Mouse (Mus musculus) 416B (cell line): ENCODE results near the gene Cgrrf1.

ENCODE experiments used
- DNase-seq: peaks from one replicate; pipeline ENCODE4 v3.0.0; 2011; ENCODE audit warnings: low read depth

Gene Cgrrf1

DNA sequence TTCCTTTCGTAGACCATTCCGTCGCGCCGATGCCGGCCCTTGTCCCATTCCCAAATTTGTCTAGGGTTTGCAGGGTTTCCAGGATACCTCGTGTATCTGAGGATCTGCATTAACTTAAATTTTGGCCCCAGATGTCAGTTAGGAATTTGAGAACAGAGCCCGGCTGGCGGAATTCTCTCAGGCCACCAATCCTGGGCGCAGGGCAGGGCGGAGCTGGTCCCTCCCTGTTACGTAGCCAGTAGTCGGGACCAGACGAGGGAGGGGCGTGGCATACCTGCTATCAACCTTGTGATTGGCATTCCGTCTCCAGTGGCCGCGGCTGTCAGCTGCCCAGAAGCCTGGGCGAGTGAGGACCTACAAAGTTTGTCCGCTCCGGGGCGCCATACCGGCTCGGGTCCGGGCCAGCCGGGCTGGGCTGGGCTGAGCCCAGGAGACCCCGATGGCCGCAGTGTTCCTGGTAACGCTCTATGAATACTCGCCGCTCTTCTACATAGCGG, at the start of gene Cgrrf1:
Gene Cgrrf1 (plus strand): TSS at position 289 of the 497 bp plus-strand sequence.
- DNase-seq, result peak; percentile 97

DNA sequence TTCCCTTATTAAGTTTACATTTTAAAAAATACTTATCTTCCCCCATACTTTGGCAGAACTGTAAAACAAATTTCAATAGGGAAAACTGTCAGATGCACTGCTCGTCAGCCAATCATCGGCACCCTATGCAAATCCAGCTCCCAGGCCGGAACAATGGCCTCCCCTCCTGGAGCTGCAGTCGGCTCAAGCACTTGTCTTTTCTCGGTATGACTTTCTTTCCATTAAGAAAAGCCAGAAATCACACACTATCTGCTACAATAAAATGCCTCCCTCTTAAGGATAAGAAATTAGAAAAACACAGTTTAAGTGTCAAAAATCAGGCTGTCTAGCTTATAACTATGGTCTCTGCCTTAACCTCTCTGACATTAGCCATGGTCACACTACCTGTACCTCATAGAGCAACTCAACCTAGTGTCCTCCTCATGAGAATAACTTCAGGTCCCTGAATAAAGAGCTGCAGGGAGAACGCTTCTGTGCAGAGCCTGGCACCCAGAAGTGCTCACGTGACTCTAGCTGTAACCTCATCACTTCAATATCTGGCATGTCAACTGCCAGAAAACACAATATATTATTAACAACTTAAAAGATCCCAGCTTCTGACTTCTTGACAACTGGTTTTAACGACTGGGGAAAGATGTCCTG, 49.6 kb upstream of the Cgrrf1 start:
- DNase-seq, result no peak

DNA sequence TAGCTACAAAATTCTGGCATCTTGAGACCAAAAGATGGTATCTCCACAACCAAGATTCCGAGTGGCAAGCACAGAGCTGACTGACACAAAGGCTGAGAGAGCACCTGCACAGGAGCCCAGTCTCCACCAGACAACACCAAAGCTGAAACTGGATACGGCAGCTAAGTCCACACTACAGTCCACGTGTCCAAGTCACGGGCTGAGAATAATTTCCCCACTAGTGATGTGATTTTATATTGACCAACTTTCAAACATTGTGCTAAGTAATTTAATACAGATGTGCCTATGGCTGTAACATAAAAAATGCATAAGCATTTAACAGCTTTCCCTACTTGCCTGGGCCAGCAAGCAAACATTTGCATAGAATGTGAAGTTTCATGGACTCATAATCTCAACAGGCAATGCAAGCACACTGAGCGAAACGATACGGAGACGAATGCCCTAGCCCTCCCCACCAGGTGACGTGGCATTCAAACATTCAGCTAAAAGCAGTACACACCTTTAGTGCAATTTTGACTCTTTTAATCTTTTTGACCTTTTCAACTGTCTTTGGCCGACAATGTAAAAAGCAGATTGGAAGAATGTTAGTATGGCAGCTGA, 48.5 kb upstream of the Cgrrf1 start:
- no peak for DNase-seq

DNA sequence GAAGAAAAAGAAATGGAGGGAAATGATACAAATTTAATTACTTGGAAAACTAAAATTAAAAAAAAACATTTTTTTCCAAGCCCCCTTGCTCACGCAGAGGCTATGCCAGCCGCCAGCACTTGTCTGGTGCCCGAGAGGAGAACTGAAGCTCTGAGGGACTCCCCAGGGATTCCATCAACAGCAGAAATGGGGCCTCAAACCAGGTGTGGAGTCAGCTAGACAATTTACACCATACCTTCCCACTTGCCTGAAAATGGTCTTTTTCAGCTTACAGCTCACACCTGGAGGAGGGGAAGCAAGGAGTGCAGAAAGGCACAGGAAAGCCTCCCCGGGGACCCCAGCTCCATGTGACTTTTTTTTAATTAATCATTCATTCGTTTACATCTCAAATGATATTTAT, 46.7 kb upstream of the Cgrrf1 start:
- DNase-seq, result no peak

DNA sequence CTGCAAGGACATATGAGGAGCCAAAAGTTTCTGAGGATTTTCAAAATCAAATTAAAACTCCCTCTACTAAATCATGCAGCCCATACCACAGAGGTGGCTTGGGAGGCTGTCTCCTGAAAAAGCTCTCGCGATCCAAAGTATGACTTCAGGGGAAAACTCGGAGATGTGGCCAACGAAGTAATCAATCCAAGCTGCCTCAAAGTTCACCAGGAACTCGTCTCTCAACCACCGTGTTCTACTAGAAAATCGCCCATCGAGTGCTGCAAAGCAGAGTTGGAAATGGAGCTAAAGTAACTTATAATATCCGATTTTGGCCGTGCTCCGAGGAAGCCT, 44.5 kb upstream of the Cgrrf1 start:
- DNase-seq, result peak; percentile 37

DNA sequence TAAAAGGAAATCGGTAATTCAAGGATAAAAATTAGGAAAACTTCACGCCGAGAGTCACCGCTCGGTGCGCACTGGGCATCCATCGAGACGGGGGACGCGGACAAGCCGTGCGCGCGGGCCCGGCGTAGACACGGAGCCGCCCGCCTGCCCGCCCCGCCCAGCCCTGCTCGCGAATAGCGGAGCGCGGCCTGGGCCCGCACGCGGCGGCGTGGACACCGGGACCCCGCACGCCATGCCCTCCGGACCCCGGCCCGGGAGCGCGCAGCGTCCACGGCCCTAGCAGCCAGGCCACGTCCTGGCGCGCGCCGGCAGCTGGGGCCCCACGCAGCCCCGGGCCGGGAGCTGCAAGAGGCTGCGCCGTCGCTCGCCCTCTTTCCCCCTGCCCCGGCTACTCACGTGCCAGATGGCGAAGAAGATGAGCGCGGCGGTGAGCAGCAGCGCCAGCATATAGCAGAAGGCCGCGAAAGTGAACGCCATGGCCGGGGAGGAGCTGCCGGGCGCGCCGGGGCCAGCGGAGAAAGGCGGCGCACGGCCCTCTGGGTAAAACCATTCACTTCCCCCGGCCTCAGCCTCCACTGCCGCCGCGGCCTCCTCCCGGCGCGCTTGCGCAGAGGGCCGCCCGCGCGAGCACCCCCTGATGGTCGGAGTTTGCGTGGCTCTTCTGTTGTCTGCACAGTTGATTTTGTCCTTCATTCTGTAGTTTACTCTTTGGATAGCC, 44.0 kb upstream of the Cgrrf1 start, which contains the start of gene Cnih1:
Gene Cnih1 (minus strand): TSS at position 625 of the 718 bp plus-strand sequence.
- peak; percentile 86 for DNase-seq

DNA sequence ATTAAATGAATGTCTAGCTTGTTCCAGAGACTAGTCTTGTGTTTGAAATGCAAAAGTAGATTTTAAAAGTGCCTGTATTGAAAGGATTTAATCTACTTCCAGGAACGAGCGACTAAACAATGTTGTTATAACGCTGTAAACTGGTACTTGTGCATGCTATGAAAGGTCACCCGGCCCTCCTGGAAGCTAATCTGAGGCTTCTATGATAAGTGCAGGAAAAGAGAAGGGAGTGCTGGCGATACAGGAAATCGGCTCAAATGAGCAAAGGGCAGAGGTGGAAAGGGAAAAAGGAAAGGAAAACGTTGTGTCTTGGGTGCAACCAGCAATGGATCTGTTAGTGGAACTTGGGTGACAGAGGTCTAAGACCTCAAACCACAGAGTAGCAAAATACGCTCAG, 43.4 kb upstream of the Cgrrf1 start:
- DNase-seq, result no peak

DNA sequence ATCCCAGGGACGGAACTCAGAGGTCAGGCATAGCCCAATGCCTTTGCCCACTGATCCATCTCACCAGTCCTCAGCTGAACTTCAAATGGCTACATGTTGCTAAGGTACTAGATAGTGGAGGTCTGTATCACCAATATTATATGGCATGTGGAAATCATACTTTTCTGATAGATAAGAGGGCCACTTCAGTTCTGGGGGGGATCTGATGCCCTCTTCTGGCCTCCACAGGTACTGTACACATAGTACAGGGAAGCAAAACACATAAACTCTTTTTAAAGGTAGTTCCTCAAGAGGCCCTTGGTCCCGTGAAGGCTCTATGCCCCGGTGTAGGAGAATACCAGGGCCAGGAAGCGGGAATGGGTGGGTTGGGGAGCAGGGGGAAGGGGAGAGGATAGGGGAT, 41.6 kb upstream of the Cgrrf1 start:
- DNase-seq, result peak; percentile 77

DNA sequence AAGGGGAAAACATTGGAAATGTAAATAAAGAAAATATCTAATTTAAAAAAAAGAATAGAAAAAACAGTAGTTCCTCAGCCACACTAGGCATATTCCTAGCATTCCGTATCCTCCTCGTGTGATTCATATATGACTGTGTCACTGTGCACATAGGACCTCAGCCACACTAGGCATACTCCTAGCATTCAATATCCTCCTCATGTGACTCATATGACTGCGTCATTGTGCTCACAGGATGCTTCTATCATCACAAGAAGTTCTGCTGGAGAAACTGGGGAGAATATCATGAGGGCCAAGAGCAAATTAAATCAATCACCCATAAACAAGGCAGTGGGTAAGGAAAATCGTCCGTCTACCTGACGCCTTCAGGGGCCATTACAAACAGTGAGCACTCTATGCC, 41.2 kb upstream of the Cgrrf1 start:
- peak; percentile 73 for DNase-seq

DNA sequence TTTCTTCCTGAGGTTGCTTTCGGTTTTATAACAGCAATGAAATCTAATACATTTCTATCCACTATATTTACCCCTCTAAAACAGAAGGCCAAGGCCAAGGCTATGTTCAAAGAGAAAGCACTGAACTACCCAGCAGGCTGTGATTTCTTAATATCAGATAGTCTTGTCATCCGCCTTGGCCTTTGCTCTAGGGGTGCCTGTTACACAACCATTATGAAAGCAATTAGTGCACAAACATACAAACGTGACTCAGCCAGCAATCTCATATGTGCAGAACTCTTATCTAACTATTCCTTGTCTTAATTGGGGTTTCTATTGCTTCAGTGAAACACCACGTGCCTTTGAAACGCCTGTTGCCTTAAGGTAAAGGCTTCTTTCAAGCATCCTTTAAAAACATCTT, 37.8 kb upstream of the Cgrrf1 start:
- peak; percentile 80 for DNase-seq

DNA sequence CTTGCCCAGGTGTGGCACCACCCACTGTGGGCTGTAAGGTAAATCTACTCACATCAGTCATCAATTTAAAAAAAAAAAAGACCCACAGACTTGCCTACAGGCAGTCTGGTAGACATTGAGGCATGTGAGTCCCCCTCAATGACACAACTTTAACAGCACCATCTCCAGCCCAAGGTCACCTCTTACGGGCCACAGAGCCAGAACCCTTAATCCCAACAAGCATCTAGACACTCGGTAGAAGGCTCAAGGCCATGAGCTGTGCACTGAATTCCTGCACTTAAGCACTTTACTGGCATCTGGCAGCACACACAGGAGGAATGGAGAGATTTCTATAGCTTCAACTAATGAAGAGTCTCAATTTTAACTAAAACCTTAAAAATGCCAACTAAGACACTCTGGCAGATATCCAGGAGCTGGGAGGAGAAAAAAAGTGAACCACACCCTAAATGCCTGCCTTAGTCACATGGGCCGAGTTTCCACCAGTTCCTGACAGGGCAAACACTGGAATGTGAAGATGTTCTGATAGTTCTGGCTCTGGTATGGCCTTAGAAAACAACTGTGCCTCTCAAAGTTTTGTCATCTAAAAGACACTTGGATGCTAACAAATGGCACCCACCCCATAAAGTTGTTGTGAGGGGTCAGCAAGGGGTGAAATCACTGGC, 31.1 kb upstream of the Cgrrf1 start:
- peak; percentile 74 for DNase-seq

DNA sequence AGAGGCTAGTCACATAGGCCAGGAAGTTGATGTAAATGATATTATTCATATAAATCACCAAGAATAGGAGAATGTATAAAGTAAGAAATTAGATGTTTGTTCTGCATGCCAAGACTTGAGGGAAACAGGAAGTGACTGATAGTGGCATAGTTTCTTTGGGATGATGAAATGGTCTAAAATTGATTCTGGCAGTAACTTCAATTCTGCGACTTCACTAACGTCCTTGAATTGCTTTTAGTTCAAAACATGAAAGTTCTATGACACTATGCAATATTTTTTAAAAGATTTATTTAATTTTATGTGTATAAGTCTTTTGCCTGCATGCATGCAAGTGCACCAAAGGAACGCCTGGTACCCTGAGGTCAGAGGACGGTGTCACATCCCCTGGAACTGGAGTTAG, 28.7 kb upstream of the Cgrrf1 start:
- DNase-seq, result no peak

DNA sequence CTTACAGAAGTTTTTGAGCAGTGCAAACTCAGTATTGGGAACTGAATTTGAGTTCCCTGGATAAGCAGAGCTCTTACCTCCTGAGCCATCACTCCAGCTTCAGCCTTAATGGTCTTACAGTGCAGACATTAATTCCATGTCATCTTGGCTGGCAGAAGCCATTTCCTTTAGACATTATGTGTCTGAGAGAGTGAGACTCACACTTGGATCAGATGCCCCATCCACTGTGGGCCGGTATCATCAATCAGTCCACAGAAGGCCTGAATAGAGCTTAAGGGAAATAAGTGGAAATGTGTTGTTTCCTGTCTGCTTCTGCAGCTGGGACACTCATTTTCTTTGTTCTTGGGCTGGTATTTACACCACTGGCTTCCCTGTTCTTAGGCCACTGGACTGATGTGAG, 28.1 kb upstream of the Cgrrf1 start:
- DNase-seq, result no peak

DNA sequence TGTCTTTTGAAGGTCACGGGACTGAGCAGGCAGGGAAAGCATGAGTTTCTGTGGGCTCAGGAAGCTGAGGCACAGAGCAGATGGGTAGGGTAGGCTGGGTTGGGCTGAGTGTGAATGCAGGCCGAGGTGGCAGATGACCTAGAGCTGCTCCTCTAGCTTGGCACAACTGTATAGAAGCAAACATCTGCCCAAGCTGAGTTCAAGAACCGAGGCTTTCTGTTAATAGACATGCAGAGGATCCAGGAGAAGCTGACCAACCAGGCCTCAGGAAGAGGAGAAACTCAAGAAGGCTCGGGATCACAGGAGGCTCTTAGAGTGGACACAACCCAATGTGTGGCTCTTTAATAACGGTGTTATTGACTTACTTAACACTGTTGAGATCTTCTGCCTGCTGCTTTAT, 25.7 kb upstream of the Cgrrf1 start:
- no peak for DNase-seq

DNA sequence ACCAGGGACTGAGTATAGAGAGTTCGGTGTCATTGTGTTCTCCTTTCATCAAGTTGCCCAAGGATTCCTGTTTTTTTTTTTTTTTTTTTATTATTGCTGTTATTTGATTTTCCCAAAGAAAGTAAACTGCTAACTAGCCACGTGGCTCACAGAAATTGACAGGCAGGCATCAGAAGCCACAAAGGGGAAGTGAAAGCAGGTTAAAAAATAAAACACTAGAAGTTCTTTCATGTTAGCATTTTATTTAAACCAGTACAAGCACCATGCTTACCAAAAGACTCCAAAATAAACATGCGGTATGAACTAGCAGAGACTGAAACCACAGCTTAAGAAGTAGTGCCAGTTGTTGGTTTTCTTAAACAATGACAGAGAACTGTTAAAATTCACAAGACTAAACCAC, 24.0 kb upstream of the Cgrrf1 start:
- DNase-seq, result no peak

DNA sequence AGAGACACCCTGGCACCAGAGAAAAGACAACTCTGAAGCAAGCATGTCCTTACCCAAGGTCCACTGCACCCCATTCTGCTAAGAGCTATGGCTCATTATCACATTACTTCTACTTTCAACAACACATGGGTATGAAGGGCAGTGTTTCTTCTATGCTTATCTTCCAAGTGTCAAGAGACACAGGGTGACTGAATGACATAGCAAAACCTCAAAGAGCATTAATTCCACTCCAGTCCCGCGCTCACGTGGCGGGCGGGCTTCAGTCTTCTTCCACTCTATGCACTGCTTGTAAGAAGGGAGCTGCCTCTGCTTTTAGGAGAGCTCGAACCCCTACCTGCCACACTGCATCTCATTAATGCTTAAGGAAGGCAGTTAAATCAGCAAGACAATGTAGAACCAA, 16.3 kb upstream of the Cgrrf1 start:
- no peak for DNase-seq

DNA sequence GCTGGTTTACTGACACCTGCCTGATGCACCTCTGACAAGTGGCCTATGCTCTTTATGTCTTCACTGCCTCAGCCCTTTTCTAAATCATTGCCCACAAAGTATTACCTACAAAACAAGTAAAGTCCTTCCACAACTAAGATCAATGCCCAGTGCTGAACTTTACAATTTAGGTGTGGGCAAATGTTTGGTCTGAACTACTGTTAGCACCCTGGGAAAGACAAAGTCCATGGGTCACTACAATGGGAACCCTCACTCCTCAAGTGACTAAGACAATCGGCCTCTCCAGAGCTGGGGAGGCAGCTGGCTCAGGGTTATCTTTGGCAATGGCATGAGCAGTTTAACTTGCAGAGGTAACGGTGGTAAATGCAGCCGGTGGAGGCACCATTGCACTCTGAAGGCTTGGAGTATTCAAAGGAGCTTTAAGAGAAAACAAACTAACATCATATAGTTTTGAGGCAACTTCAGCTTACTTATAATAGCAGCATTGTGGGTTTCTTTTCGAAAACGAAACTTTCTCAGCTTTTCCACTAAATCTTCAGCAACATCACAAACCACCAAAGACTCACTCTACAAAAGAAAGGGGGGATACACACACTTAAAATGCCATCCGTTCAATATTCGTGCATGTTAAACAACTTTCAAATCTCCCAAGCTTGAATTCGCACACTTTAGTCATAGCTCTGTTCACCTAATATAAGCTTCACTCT, 14.9 kb upstream of the Cgrrf1 start:
- DNase-seq, result no peak

DNA sequence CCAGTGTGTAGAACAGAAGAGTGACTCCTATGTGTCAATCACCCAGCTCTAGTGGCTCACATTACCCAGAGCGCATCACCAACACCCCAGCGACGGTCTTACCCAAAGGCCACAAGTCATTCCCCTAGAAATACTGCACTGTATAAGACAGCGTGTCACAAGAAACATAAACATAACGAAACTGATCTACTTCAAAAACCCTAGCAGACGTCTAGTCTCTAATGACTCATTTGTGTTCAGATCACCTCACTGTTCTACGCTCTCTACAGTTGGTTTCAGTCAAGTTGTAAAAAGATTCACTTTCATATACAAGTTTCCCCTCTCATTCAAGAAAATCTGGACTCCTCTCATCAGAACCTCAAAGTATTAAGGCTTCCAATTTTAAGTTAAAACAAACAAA, 13.2 kb upstream of the Cgrrf1 start:
- peak; percentile 22 for DNase-seq

DNA sequence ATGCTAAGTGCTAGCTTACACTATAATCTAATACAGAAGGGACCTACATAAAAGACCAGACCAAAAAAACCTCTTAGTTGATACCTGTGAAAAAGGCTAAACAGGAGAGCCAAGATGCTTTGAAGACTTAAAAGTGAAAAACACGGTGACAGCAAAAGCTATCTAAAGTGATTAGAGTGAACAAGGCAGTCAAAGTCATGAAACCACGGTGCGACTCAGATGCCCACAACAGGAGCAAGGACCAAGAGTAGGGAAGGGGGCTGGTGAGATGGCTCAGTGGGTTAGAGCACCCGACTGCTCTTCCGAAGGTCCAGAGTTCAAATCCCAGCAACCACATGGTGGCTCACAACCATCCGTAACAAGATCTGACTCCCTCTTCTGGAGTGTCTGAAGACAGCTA, 12.0 kb upstream of the Cgrrf1 start:
- DNase-seq, result peak; percentile 53

DNA sequence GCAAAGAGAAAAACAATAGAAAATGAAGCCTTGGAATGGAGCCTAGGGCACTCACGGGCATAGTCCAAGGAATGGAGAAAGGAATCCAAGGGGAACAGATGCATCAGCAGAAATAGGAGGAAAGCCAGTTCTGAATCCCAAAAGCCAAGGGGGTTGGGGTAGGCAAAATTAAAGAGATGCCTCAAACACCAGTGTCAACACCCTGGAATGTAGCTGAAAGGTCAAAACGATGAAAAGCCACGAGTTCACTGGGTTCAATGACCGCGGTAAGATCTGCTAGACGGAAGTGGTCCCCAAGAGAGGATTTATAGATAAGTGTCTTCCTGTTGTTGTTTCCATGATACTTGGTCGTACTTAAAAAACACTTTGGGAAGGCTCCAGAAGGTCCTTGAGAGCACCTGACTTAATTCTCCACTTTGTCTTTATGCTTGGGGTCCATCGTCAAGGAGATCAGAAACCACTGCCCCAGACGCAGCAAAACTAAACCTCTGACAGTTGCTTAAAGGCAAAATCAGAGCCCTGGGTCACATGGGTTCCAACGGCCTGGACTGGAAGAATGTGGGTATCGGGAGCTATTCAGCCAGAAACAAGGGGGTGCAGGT, 10.6 kb upstream of the Cgrrf1 start:
- DNase-seq, result peak; percentile 70

DNA sequence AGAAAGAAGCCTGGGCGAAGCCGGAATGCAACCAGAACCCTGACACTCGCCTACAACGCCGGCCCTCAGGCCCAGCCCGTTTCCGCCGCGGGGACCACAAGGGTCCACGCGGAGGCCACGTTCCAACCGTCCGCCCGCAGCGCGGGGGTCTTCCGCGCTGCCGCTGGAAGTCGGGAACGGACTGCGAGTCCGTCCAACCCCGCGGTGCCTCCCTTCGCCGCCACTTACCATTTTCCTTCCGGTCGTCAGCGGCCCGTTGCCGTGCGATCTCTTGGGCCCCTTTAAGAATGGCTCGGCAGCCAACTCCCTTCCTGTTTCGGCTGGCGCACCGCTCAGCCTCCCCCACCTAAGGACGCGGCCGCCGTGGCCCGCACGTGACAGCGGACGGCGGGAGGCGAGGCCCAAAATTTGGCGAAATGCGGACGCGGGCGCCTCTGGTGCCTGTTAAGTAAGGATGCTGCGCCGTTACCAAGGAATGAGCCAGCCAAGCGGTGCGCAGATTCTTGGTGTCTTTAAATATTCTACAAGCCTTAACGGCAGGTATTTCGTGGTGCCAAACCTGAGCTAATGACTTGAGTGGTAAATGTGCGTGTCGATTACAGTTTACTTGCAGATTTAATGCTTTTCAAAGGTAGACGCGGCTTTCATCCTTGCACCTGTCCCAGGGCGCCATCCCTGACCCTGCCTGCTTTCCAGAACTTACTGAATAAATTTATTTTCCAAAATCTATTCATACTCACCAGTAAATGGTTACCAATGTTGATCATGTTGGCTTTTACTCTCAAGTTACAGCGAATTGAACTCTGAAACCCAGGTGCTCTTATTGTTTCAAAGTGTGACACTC, 9.8 kb upstream of the Cgrrf1 start, which contains the start of gene Gmfb:
Gene Gmfb (minus strand): TSS at position 370 of the 844 bp plus-strand sequence.
- peak; percentile 93 for DNase-seq
